In the genomic region with DNA sequence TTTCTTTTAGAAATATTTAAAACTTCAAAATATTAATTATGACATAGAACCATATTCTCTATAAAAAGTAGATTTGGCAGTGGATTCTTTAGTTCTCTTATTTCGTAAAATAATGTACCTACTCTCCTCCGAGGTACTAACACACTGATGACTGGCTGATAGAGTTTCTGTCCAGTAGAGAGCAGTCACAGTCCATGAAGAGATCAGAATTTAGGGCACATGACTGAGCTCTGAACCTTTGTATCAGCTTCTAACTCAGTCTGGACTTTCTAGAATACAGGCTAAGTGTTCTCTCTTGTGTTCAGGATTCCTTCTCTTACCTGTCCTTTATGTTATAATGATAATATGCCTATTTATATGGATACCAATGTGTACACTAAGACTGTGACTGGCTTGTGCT, we compare ENCODE assay signal across 8 mouse cellular contexts.
DNase-seq lines count a peak whose midpoint lies in the region; ATAC-seq and TF ChIP-seq lines count a peak whose summit lies in the region.

No protein-coding gene starts in this region.

- no peaks in the 10 kb centered on the region for H3K9me3 ChIP-seq in lung, postnatal 0 days (ENCODE audit: low read length)
- H3K9me3 ChIP-seq in forebrain, postnatal 0 days (ENCODE audit: low read length) = no peaks in the 10 kb centered on the region

- H3K4me3 ChIP-seq in lung, postnatal 0 days (ENCODE audit: low read depth, low read length) = no peak overlapping the region
- H3K4me3 ChIP-seq in forebrain, postnatal 0 days (ENCODE audit: low read depth, low read length) = no peak overlapping the region

- H3K27me3 ChIP-seq in lung, postnatal 0 days (replicated peaks; ENCODE audit: insufficient read depth, low read length) = no peaks in the 10 kb centered on the region
- no peaks in the 10 kb centered on the region for H3K27me3 ChIP-seq in forebrain, postnatal 0 days (ENCODE audit: insufficient read depth, low read length)

- no peak for DNase-seq in frontal cortex, postnatal 10 days (ENCODE audit: low spot score in 2 of 2)
- peak; percentile 51 for DNase-seq in lung, postnatal 0 days (ENCODE audit: low spot score)
- DNase-seq in lung, adult 18-20 months = no peak
- DNase-seq in forebrain, postnatal 0 days = peak; percentile 52
- peak; percentile 36 for DNase-seq in retina, embryonic 14.5 days (ENCODE audit: low spot score)
- no peak for DNase-seq in urinary bladder, postnatal 4 days (ENCODE audit: low spot score in 2 of 2)
- DNase-seq in adrenal gland, postnatal 4 days (ENCODE audit: low spot score in 2 of 2) = no peak

- no peaks in the 10 kb centered on the region for H3K4me1 ChIP-seq in lung, postnatal 0 days (ENCODE audit: insufficient read depth, low read depth, low read length)
- no peaks in the 10 kb centered on the region for H3K4me1 ChIP-seq in forebrain, postnatal 0 days (ENCODE audit: insufficient read depth)

- no peak overlapping the region for H3K4me2 ChIP-seq in lung, postnatal 0 days (replicated peaks; ENCODE audit: low read depth, low read length)
- no peak overlapping the region for H3K4me2 ChIP-seq in forebrain, postnatal 0 days (ENCODE audit: low read depth)

- no peak overlapping the region for H3K9ac ChIP-seq in lung, postnatal 0 days (replicated peaks; ENCODE audit: low read depth)
- no peak overlapping the region for H3K9ac ChIP-seq in forebrain, postnatal 0 days

- no peaks in the 10 kb centered on the region for H3K36me3 ChIP-seq in lung, postnatal 0 days (ENCODE audit: insufficient read depth, low read length)
- no peaks in the 10 kb centered on the region for H3K36me3 ChIP-seq in forebrain, postnatal 0 days (ENCODE audit: insufficient read depth)

- peak; percentile 61 for TF ChIP-seq CTCF in lung, postnatal 0 days (IDR thresholded peaks at IDR 0.05)
- peak; percentile 69 for TF ChIP-seq CTCF in forebrain, postnatal 0 days (IDR thresholded peaks at IDR 0.05; ENCODE audit: low read depth)

- no peak overlapping the region for H3K27ac ChIP-seq in lung, postnatal 0 days (ENCODE audit: low read length)
- H3K27ac ChIP-seq in forebrain, postnatal 0 days (ENCODE audit: low read depth, low read length) = no peak overlapping the region

- WGBS in lung, postnatal 0 days = 71% methylated on average over 2 of the region's 2 CpGs
- 74% methylated on average over 2 of the region's 2 CpGs for WGBS in forebrain, postnatal 0 days

- peak; percentile 73; the same call in 1 of the 2 replicates for ATAC-seq in frontal cortex, adult (ENCODE audit: low TSS enrichment)
- ATAC-seq in lung, postnatal 0 days = no peak
- ATAC-seq in forebrain, postnatal 0 days = peak; percentile 85

- no peak for TF ChIP-seq EP300 in lung, postnatal 0 days (IDR thresholded peaks at IDR 0.05)

Comparison
In these comparisons a context has a peak if more than half of its experiments do, and no peak if none do; other contexts are left out.
1. DNase-seq: peak in lung, postnatal 0 days (single experiment), forebrain, postnatal 0 days (single experiment) and retina, embryonic 14.5 days (single experiment); none in frontal cortex, postnatal 10 days (0 of 2), lung, adult 18-20 months (0 of 2), urinary bladder, postnatal 4 days (0 of 2) and adrenal gland, postnatal 4 days (0 of 2).